Mouse (Mus musculus) small intestine, adult 2 months (tissue): ENCODE measurements around the gene Snf8.

Experiments
- CTCF ChIP-seq: fragments of 200-500 bp; IDR thresholded peaks from 2 replicates; pipeline ENCODE4 v1.5.1; 2012; ENCODE audit warnings: low read depth, mild to moderate bottlenecking, control low read depth, inconsistent platforms, low read length, moderate library complexity, mixed read lengths; ENCODE audit not compliant: insufficient replicate concordance, insufficient read length; ENCODE audit errors: extremely low read depth
- POLR2A ChIP-seq: fragments of 200-500 bp; IDR thresholded peaks from 2 replicates; pipeline ENCODE4 v1.6.1; 2012; ENCODE audit warnings: low read depth, mild to moderate bottlenecking, control low read depth, inconsistent platforms, low read length, moderate library complexity

- TF ChIP-seq CTCF (no peak), POLR2A (no peak)
These were observed 39.9 kb downstream of the Snf8 start for GRCm38 (mm10) chr11:96074351-96075176.
